Mouse (Mus musculus) bone marrow macrophage, adult 2 months (primary cell): ENCODE results near the gene Zfp618.

Source experiments
- CTCF ChIP-seq: IDR thresholded peaks from 2 replicates; pipeline ENCODE4 v1.5.1; 2012; ENCODE audit warnings: low read depth, mild to moderate bottlenecking, low read length, moderate library complexity
- POLR2A ChIP-seq: IDR thresholded peaks from 2 replicates; pipeline ENCODE4 v1.6.1; 2012; ENCODE audit warnings: mild to moderate bottlenecking, low read depth, low read length, borderline replicate concordance

DNA sequence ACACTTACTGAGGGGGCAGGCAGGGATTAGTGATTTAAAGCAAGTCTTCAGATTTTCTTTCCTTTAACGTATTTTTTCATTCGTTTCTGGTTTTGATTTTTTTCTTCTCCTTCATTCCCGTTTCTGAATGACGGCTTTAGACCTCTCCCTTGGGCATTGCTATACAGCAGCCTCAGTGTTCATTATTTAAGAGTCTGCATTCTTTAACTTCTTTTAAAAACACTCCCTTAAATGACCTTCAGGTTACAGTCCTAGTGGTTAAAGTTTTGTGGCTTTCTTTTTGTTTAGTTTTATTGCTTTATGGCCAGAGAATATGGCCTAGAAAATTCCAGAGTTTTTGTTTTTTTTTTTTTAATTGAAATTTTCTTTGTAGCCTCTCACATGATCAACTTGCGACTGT lies 64.8 kb downstream of the Zfp618 start:
- TF ChIP-seq CTCF, result no peak
- TF ChIP-seq POLR2A, result no peak
